Mouse (Mus musculus): ENCODE data around the gene Tcp11l2.

Gene Tcp11l2

DNA sequence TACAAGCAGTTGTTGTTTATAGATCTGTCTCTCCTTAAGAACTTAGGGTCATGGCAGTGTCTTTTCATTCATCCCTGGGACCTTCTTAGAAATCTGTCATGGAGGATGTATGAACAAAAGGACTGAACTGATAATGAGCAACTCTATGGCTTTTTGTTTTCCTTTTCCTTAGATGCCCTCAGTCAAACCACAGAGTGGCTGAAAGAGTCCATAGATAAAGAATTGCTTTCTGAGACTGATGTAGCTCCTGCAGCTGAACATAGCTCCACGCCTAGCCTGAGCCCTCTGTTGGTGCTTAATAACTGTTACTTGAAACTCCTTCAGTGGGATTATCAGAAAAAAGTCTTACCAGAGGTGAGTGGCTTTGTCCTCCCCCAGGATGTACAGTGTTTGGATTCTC lies 27.9 kb downstream of the Tcp11l2 start:
- no peak for DNase-seq

GRCm38 (mm10) chr10:84608361-84608760 lies 31.9 kb downstream of the Tcp11l2 start:
- no peak for DNase-seq

DNA sequence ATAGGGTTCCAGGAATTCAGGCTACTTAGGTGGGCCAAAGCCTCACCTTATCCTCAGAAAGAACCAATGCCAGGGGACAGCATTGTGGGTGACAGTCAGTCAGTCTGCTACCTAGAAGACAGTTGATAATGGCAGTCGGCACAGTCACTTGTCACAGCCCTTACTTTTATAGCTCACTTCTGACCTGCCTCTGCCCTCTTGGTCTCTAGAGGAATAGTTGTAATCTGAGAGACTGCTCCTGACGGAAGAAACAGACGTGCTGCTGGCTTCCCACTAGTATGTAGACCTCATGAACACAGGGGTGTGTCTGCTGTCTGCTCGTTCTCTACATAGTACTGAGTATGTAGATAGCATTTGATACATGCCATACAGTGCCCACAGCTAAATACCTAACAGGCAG lies 33.9 kb downstream of the Tcp11l2 start:
- DNase-seq, result no peak

DNA sequence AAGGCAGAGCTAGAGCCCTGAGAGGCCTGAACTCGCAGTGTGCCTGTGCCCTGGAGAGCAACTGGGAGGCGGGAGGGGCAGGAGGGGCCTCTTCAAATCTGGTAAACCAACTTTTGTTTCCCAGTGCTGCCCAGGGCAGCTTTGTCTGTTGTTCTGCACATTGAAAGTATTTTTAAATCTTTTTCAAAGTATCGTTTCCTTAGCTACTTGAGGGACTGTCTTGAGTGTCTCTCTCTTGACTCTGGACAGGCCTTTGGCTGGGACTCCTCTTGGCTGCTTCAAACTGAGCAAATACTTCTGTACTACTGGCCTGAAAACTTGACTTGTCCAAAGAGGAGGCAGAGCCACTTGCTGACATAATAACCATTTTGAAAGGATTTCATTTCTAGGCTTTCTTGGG lies 34.4 kb downstream of the Tcp11l2 start:
- DNase-seq, result no peak

- no peak for DNase-seq
Measured at GRCm38 (mm10) chr10:84611664-84612063, 35.2 kb downstream of the Tcp11l2 start.

GRCm38 (mm10) chr10:84612281-84612680 lies 35.9 kb downstream of the Tcp11l2 start:
- DNase-seq, result no peak

DNA sequence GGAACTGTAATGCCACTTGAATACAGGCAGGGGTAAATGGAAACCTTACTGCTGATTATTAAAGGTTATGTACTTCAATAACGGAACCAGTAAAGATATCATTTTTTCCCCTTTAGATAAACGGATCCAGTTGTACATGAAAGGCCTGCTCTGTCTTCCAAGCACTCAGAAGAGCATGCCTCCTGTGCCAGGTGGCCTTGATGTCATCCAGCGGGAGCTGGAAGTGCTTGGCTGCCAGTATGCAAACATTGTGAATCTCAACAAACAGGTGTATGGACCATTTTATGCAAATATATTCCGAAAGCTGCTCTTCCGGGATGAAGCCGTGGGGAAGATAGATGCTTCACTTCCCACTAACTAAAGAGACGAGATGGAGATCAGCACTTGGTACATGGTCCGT lies 36.9 kb downstream of the Tcp11l2 start:
- DNase-seq, result no peak

DNA sequence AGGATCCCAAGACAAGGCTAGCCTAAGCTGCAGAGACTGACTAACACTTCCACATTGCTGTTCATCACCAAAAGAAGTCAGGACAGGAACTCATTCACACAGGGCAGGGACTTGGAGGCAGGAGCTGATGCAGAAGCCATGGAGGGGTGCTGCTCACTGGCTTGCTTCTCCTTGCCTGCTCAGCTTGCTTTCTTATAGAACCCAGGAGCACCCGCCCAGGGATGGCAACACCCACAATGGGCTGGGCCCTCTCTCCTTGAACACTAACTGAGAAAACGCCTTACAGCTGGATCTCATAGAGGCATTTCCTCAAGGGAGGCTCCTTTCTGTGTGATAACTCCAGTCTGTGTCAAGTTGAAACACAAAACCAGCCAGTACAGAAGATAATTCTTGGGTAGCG lies 38.6 kb downstream of the Tcp11l2 start:
- DNase-seq, result no peak

DNA sequence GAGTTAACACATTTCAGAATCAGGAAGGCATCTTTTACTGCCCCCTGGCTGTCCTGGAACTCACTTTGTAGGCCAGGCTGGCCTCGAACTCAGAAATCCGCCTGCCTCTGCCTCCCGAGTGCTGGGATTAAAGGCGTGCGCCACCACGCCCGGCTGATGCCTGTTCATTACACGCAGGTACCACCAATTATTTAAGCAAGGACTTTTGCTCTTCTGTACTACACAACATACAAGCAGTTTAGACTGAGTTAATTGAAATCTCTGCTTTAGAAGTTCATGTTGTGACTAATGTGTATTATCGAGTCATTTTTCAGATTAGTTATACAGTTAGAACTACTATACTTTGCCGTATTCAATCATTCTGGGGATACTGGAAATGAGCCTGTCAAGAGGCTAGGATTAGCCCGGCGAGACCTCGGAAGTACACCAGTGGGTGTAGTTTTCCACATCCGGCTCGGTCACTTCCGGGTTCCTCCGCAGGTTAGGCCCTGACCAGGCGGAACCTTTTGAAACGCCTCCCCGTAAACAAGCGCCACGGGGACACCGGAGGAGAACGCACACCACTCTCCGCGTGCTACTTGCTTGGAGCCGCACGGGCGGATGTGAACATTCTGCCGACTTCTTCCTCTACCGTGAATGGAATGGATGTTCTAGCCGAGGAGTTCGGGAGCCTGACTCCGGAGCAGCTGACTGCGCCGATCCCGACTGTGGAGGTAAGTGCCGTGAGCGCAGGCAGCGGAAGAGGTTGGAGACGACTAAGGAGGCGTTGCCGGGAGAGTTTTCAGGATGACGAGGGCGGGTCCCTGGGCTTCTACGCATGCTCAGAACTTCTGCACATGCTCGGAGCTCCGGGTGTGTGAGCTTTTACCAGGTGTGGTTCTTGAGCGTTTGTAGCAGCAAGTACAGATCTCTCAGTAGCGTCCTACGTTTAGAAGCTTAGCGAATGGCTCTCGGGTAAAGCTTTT lies 45.7 kb downstream of the Tcp11l2 start, which contains the start of gene Polr3b:
Gene Polr3b, plus strand, starts transcription at position 467 of the 965 bp plus-strand sequence.
- peak; percentile 96 for DNase-seq

DNA sequence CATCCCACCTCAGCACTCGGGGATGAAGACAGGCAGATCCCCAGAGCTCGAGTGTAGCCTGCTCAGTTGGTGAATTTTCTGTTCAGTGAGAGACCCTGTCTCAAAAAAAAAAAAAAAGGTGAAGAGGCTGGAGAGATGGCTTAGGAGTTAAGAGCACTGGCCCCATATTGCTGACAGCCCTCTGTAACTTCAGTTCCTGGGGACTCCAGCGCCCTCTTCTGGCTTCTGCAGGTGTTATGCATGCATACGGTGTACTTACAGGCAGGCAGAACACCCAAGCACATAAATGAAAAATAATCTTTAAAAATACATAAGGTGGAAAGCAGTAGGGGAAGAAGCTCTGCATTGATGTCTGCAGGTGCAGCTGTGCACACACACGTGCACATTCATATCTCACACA lies 54.8 kb downstream of the Tcp11l2 start:
- DNase-seq, result no peak

DNA sequence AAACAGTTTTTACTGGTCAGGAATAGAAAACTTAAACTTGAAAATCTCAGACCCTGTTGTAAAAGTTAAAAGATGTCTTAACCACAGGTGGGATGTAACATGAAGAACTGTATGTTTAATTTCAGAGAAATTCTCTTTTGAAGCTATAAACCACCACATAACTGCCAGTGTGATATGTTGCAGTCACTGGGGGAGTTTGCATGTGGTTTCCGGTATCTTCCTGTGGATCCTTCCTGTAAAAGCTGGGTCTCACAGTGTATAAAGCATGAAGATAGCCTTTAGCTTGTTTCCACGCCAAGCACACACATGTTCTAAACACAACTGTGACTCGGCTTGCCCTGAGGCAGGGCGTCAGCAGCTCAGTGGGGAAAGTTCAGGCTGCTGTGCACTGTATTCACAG lies 55.6 kb downstream of the Tcp11l2 start:
- DNase-seq, result no peak

- DNase-seq, result no peak
Measured at GRCm38 (mm10) chr10:84636656-84637055, 60.2 kb downstream of the Tcp11l2 start.

- DNase-seq, result no peak
Measured at GRCm38 (mm10) chr10:84638382-84638781, 62.0 kb downstream of the Tcp11l2 start.

GRCm38 (mm10) chr10:84639525-84640287 lies 63.3 kb downstream of the Tcp11l2 start:
- DNase-seq, result no peak

GRCm38 (mm10) chr10:84640861-84641260 lies 64.4 kb downstream of the Tcp11l2 start:
- DNase-seq, result no peak

GRCm38 (mm10) chr10:84641576-84641975 lies 65.2 kb downstream of the Tcp11l2 start:
- DNase-seq, result no peak

DNA sequence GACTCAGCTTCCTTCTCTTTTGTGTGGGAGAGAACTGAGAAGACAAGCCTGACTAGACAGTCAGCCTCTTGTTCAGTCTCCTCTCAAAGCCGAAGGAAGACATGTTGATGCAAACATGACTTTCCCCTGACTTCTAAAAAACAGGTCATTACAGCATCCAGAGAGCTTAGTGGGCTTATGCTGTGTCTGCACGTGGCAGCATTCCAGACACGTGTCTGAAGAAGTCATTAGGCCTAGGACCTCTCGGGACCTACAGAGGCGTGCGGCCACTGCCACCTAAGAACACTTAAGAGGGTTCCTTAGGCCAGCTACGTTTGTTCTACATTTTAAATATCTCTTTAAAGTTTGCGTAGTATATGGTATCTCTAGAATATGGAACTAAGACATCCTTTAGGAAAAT lies 69.5 kb downstream of the Tcp11l2 start:
- DNase-seq, result no peak

DNA sequence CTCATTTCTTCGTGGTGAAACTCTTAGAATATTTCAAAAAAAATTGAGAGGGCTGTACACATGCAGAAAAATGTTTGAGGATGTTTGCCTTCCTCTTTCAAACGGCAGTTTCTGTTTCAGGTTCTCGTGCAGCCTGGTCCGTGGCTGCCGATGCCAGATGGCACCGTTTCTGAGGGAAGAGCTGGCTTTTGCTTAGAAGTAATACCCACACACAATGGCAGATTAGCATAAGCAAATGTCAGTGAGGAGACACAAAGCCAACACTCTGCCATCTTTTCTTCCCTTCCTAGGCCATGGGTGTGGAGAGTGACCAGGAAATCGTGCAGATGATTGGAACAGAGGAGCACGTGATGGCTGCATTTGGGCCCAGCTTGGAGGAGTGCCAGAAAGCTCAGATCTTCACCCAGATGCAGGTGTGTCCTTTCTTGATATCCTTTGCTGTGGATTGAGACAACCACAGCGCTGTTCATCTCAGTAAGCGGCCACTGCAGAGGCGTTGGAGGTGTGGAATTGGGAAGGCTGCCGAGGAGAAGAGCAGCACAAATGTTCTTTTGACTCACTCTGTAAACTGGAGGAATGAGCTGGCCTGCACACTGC lies 70.2 kb downstream of the Tcp11l2 start:
- peak; percentile 33 for DNase-seq

GRCm38 (mm10) chr10:84647264-84647663 lies 70.8 kb downstream of the Tcp11l2 start:
- no peak for DNase-seq

DNA sequence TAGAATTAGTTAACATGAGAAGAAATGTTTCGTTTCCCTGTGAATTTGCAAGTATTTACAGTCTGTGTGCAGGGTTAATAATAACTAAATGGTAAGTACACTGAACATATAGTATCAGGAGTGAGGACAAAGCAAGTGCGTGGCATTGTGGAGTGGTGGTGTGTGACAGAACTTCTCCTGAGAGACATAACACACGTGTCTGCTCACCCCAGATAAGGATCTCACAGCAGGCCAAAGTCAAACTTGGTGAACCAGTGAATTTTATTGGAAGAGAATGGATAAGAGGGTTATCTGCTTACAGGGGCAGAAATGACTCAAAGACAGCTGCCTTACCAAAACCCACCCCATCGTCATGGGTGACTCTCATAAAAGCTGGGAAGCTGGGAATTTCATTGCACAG lies 72.5 kb downstream of the Tcp11l2 start:
- no peak for DNase-seq

GRCm38 (mm10) chr10:84654029-84654428 lies 77.6 kb downstream of the Tcp11l2 start:
- no peak for DNase-seq

- no peak for DNase-seq
Measured at GRCm38 (mm10) chr10:84654731-84655130, 78.3 kb downstream of the Tcp11l2 start.

DNA sequence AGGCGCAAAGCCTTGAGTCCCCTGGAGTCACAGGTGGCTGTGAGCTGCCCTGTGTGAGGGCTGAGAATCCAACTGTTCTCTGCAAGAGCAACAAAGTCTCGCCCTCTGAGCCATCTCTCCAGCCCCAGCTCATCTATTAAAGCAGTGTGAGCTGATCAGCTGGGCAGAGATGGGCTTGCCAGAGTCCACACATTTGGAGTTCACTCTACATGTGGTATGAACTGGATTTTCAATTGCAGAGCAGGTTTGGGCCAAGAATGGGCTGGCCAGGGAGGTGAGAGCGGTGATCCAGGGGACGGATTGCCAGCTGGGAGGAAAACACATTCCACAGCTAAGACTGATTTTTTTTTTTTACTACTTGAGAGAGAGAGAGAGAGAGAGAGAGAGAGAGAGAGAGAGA lies 80.2 kb downstream of the Tcp11l2 start:
- peak; percentile 5 for DNase-seq
